Mouse (Mus musculus): Measurements from ENCODE around the gene Rab11fip4.

DNA sequence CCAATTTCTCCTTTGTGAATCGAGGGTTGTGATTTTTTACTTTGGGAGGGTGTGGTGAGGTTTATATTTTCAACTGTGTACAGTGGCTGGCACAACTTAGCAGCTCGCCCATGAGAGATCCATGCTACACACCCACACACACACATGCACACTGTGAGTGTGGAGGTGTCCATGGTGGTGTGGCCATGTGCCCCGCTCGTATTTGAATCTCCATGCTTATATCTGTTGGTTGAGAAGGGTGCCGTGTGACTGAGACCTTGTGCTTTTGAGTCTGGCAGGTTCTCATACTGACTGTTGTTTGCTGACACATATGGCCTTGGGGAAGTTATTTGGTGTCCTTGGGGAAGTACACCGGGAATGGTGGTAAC, 123.7 kb downstream of the Rab11fip4 start:
- TF ChIP-seq CTCF (IDR thresholded peaks at IDR 0.05; ENCODE audit: control insufficient read depth, insufficient read depth, insufficient read length) (no peak), MYOG (IDR thresholded peaks at IDR 0.05; ENCODE audit: control insufficient read depth, extremely low read depth, insufficient read length) (no peak), USF1 (IDR thresholded peaks at IDR 0.05; ENCODE audit: low read depth) (no peak), MYOD1 (IDR thresholded peaks at IDR 0.05; ENCODE audit: control insufficient read depth, insufficient read length, low read depth) (no peak)

Data from C2C12 (cell line).